Mouse (Mus musculus) bone marrow, adult 2 months (tissue): ENCODE measurements around the gene Wee2.

Source experiments
- CTCF ChIP-seq: fragments of 200-500 bp; IDR thresholded peaks from 2 replicates; pipeline ENCODE4 v1.5.1; 2011; ENCODE audit warnings: low read length, control low read depth; ENCODE audit not compliant: control insufficient read depth, insufficient read depth
- POLR2A ChIP-seq: fragments of 200-500 bp; IDR thresholded peaks from 2 replicates; pipeline ENCODE4 v1.6.1; 2011; ENCODE audit warnings: low read depth, mild to moderate bottlenecking, control low read depth, low read length, borderline replicate concordance; ENCODE audit not compliant: control insufficient read depth

DNA sequence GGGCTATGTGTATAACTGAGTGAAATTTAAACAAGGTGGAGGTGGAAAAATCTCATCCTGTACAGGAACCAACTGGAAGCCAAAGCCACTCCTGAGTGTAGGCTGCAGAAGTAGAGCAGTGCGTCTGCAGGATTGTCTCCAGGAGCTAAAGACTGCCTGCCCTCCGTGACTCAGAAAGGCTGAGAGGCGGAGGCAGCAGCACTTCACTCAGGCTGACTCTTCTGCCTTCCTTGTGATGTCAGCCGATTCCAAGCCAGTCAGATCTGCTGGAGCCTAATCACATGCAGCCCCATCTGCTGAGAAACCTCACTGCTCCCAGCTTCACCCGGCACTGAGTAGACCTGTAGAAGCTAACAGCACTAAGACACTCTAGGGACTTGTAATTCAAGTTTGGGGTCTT is 43.4 kb downstream of the Wee2 start:
- TF ChIP-seq POLR2A (no peak), CTCF (no peak)
